Mouse (Mus musculus) left cerebral cortex, adult 11 months (tissue): ENCODE data around the gene Tmem88b.
A peak's percentile ranks its signal among the peaks of the same experiment; 100 is the strongest.

Experiments used
- DNase-seq: peaks from one replicate; pipeline ENCODE4 v3.0.0; 2022; ENCODE audit warnings: low spot score

The Tmem88b gene

GRCm38 (mm10) chr4:155785819-155786218 lies at the start of gene Tmem88b:
Gene Tmem88b (minus strand): TSS chr4:155785874.
- DNase-seq = no peak

GRCm38 (mm10) chr4:155833836-155834235 lies 48.2 kb upstream of the Tmem88b start:
- DNase-seq = peak; percentile 72

GRCm38 (mm10) chr4:155833234-155833633 lies 47.6 kb upstream of the Tmem88b start:
- no peak for DNase-seq

GRCm38 (mm10) chr4:155832321-155832720 lies 46.6 kb upstream of the Tmem88b start:
- DNase-seq = no peak

GRCm38 (mm10) chr4:155831831-155832230 lies 46.2 kb upstream of the Tmem88b start:
- no peak for DNase-seq

- peak; percentile 92 for DNase-seq
Observed at GRCm38 (mm10) chr4:155831205-155831766, 45.6 kb upstream of the Tmem88b start, which contains the start of gene Aurkaip1. Gene Aurkaip1 (plus strand): TSS chr4:155831272.

- no peak for DNase-seq
Observed at GRCm38 (mm10) chr4:155830596-155830995, 44.9 kb upstream of the Tmem88b start.

- DNase-seq = no peak
Observed at GRCm38 (mm10) chr4:155829866-155830265, 44.2 kb upstream of the Tmem88b start.

- no peak for DNase-seq
Observed at GRCm38 (mm10) chr4:155823443-155823842, 37.8 kb upstream of the Tmem88b start.

GRCm38 (mm10) chr4:155821025-155821424 lies 35.4 kb upstream of the Tmem88b start:
- no peak for DNase-seq

GRCm38 (mm10) chr4:155817533-155817932 lies 31.9 kb upstream of the Tmem88b start:
- DNase-seq = no peak

- DNase-seq = no peak
Observed at GRCm38 (mm10) chr4:155812665-155813181, 27.0 kb upstream of the Tmem88b start.

GRCm38 (mm10) chr4:155811929-155812664 lies 26.4 kb upstream of the Tmem88b start, which contains the start of gene Ccnl2:
Gene Ccnl2 (plus strand): TSS chr4:155812489.
- DNase-seq = peak; percentile 89

GRCm38 (mm10) chr4:155807841-155808240 lies 22.2 kb upstream of the Tmem88b start:
- DNase-seq = no peak

GRCm38 (mm10) chr4:155803340-155804041 lies 17.8 kb upstream of the Tmem88b start:
- peak; percentile 86 for DNase-seq

- no peak for DNase-seq
Observed at GRCm38 (mm10) chr4:155802741-155803339, 17.2 kb upstream of the Tmem88b start, which contains the start of gene Mrpl20. Gene Mrpl20 (plus strand): TSS chr4:155802878.

GRCm38 (mm10) chr4:155802075-155802474 lies 16.4 kb upstream of the Tmem88b start:
- DNase-seq = no peak

GRCm38 (mm10) chr4:155793730-155794129 lies 8.1 kb upstream of the Tmem88b start:
- DNase-seq = no peak

- no peak for DNase-seq
Observed at GRCm38 (mm10) chr4:155791240-155791933, 5.7 kb upstream of the Tmem88b start.

GRCm38 (mm10) chr4:155790650-155791161 lies 5.0 kb upstream of the Tmem88b start:
- DNase-seq = no peak

- no peak for DNase-seq
Observed at GRCm38 (mm10) chr4:155790021-155790489, 4.4 kb upstream of the Tmem88b start, which contains the start of gene Ankrd65. Gene Ankrd65 (plus strand): TSS chr4:155790439.
